Mouse (Mus musculus) urinary bladder, adult 2 months (tissue): ENCODE measurements at regions not wholly inside any gene's neighbourhood (a gene's known extent, or its start where the extent isn't known, plus 50 kb on each side); places are given as distances from the start of the nearest gene placed in this dataset.

Experiments
- DNase-seq: peaks from one replicate; pipeline ENCODE4 v3.0.0; 2022; ENCODE audit warnings: low spot score

GRCm38 (mm10) chr1:75692781-75693180 lies 146.7 kb downstream of the Slc4a3 start:
- no peak for DNase-seq

- no peak for DNase-seq
Measured at GRCm38 (mm10) chr1:75693231-75693914, 147.3 kb downstream of the Slc4a3 start.

GRCm38 (mm10) chr1:75704832-75705650 lies 159.0 kb downstream of the Slc4a3 start:
- DNase-seq = no peak

- DNase-seq = no peak
Measured at GRCm38 (mm10) chr1:75706126-75706525, 160.1 kb downstream of the Slc4a3 start.

GRCm38 (mm10) chr1:75723431-75723830 lies 177.4 kb downstream of the Slc4a3 start:
- DNase-seq = no peak

- no peak for DNase-seq
Measured at GRCm38 (mm10) chr1:75725329-75725728, 179.3 kb downstream of the Slc4a3 start.

- DNase-seq = no peak
Measured at GRCm38 (mm10) chr1:75728859-75729258, 182.8 kb downstream of the Slc4a3 start.

GRCm38 (mm10) chr1:75733791-75734190 lies 187.7 kb downstream of the Slc4a3 start:
- no peak for DNase-seq

- no peak for DNase-seq
Measured at GRCm38 (mm10) chr1:75738651-75739050, 192.6 kb downstream of the Slc4a3 start.

GRCm38 (mm10) chr1:75749665-75750221 lies 203.7 kb downstream of the Slc4a3 start:
- DNase-seq = no peak

- DNase-seq = no peak
Measured at GRCm38 (mm10) chr1:75772131-75772530, 226.1 kb downstream of the Slc4a3 start.

- no peak for DNase-seq
Measured at GRCm38 (mm10) chr1:75773014-75773413, 226.9 kb downstream of the Slc4a3 start.

- no peak for DNase-seq
Measured at GRCm38 (mm10) chr1:75778889-75779288, 232.8 kb downstream of the Slc4a3 start.

GRCm38 (mm10) chr1:75783206-75783605 lies 237.1 kb downstream of the Slc4a3 start:
- DNase-seq = no peak

GRCm38 (mm10) chr1:75786173-75786820 lies 240.2 kb downstream of the Slc4a3 start:
- no peak for DNase-seq

GRCm38 (mm10) chr1:75791509-75791908 lies 245.4 kb downstream of the Slc4a3 start:
- no peak for DNase-seq

GRCm38 (mm10) chr1:75797793-75798192 lies 251.7 kb downstream of the Slc4a3 start:
- no peak for DNase-seq

GRCm38 (mm10) chr1:75798375-75799099 lies 252.5 kb downstream of the Slc4a3 start:
- no peak for DNase-seq

GRCm38 (mm10) chr1:75804473-75804872 lies 258.4 kb downstream of the Slc4a3 start:
- DNase-seq = no peak

- no peak for DNase-seq
Measured at GRCm38 (mm10) chr1:75812471-75812870, 266.4 kb downstream of the Slc4a3 start.

GRCm38 (mm10) chr1:75826202-75826601 lies 280.1 kb downstream of the Slc4a3 start:
- DNase-seq = no peak
